Mouse (Mus musculus) kidney, embryonic 16.5 days (tissue): Measurements from ENCODE around the gene Zfp28. TPM values are rescaled to one million over a fixed set of nuclear protein-coding genes. Genes with fewer than 3 reads are reported as not detected.

Source experiments
- ATAC-seq: fragments of 200-750 bp; cut with Nextera tagmentation; 2 replicates; pipeline ENCODE4 v1.8.0; 2017; ENCODE audit warnings: moderate TSS enrichment; ENCODE audit not compliant: low FRiP score, low TSS enrichment
- H3K27ac ChIP-seq: fragments of 300-500 bp; sonication (generic); 2 replicates; pipeline ENCODE4 v1.5.1; 2014; ENCODE audit warnings: low read length
- H3K27me3 ChIP-seq: fragments of 300-500 bp; sonication (generic); 2 replicates; pipeline ENCODE4 v1.6.1; 2014; ENCODE audit warnings: low read length, control low read depth, mixed read lengths; ENCODE audit not compliant: insufficient read depth
- H3K36me3 ChIP-seq: fragments of 300-500 bp; sonication (generic); 2 replicates; pipeline ENCODE4 v1.6.1; 2014; ENCODE audit warnings: low read length, control low read depth, mixed read lengths; ENCODE audit not compliant: insufficient read depth
- H3K4me1 ChIP-seq: fragments of 300-500 bp; sonication (generic); 2 replicates; pipeline ENCODE4 v1.6.1; 2014; ENCODE audit warnings: low read length, control low read depth, mixed read lengths; ENCODE audit not compliant: insufficient read depth
- H3K4me2 ChIP-seq: fragments of 300-500 bp; sonication (generic); replicated peaks from 2 replicates; pipeline ENCODE4 v1.6.1; 2014; ENCODE audit warnings: low read depth, low read length
- H3K4me3 ChIP-seq: fragments of 300-500 bp; sonication (generic); 2 replicates; pipeline ENCODE4 v1.5.1; 2014; ENCODE audit warnings: mild to moderate bottlenecking, low read length
- H3K9ac ChIP-seq: fragments of 300-500 bp; sonication (generic); replicated peaks from 2 replicates; pipeline ENCODE4 v1.6.1; 2014; ENCODE audit warnings: low read length
- H3K9me3 ChIP-seq: fragments of 300-500 bp; sonication (generic); 2 replicates; pipeline ENCODE4 v1.6.1; 2016; ENCODE audit warnings: low read length, control low read depth
- WGBS: fragments of 180-500 bp; shearing (Covaris S2); extraction: QIAGEN DNeasy Blood & Tissue Kit; methylation state at CpG from one replicate; pipeline ENCODE4 v1.1.7; 2014; 5-methylcytosine and 5-hydroxymethylcytosine counted together
- polyA plus RNA-seq: library from polyadenylated mRNA; unstranded; fragments of >200 nt; fragmentation: Nextera tagmentation; extraction: Ambion mirVana; gene quantifications from 2 replicates; pipeline ENCODE4 v1.2.1, GENCODE M21; 2015

The Zfp28 gene
- polyA plus RNA-seq, 1 experiment from 2014 or later, result 8.9 TPM

DNA sequence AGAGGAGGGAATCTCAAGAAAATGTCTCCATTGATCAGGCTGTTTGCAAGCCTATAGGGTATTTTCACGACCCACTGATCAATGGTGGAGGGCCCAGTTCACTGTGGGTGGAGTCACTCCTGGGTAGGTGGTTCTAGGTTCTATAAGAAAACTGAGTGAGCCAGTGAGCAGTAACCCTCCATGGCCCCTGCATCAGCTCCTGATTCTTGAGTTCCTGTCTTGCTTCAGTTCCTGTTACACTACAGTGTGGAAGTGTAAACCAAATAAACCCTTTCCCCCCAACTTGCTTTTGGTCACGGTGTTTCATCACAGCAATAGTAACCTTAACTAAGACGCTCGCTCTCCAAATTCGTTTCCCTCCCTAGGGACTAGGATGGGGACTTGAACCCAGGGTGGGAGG is 5.9 kb downstream of the Zfp28 start:
- peaks cover 25% of the 10 kb centered on the region; the same call in 1 of the 2 replicates for H3K36me3 ChIP-seq
- no peaks in the 10 kb centered on the region for H3K27me3 ChIP-seq
- H3K4me1 ChIP-seq, result peaks cover 1% of the 10 kb centered on the region; the same call in 1 of the 2 replicates
- H3K9ac ChIP-seq, result no peak overlapping the region
- 87% methylated on average over 5 of the region's 5 CpGs for WGBS
- no peak for ATAC-seq
- no peaks in the 10 kb centered on the region for H3K9me3 ChIP-seq
- no peak overlapping the region for H3K4me2 ChIP-seq
- H3K4me3 ChIP-seq, result no peak overlapping the region
- no peak overlapping the region for H3K27ac ChIP-seq

DNA sequence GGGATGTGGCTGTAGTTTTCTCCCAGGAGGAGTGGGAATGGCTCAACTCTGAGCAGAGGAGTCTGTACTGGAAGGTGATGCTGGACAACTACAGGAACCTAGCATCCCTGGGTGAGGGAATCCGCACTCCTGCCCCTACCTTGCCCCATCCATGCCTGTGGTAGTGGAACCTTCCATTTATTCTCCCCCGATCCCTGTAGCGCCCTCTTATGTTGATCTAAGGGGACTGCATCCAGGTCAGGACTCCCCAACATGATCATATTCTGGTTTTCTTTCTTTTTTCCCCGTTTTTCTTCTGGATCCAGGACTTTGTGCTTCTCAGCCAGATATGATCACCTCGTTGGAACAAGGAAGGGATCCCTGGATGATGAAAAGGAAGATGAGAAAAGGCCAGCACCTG is 6.4 kb downstream of the Zfp28 start:
- 72% methylated on average over 5 of the region's 5 CpGs for WGBS
- Histone ChIP-seq H3K27ac (no peak overlapping the region), H3K27me3 (no peaks in the 10 kb centered on the region), H3K9ac (no peak overlapping the region), H3K4me2 (no peak overlapping the region), H3K9me3 (no peaks in the 10 kb centered on the region), H3K4me3 (no peak overlapping the region), H3K4me1 (no peaks in the 10 kb centered on the region), H3K36me3 (peaks cover 30% of the 10 kb centered on the region; the same call in 1 of the 2 replicates)
- ATAC-seq, result no peak

DNA sequence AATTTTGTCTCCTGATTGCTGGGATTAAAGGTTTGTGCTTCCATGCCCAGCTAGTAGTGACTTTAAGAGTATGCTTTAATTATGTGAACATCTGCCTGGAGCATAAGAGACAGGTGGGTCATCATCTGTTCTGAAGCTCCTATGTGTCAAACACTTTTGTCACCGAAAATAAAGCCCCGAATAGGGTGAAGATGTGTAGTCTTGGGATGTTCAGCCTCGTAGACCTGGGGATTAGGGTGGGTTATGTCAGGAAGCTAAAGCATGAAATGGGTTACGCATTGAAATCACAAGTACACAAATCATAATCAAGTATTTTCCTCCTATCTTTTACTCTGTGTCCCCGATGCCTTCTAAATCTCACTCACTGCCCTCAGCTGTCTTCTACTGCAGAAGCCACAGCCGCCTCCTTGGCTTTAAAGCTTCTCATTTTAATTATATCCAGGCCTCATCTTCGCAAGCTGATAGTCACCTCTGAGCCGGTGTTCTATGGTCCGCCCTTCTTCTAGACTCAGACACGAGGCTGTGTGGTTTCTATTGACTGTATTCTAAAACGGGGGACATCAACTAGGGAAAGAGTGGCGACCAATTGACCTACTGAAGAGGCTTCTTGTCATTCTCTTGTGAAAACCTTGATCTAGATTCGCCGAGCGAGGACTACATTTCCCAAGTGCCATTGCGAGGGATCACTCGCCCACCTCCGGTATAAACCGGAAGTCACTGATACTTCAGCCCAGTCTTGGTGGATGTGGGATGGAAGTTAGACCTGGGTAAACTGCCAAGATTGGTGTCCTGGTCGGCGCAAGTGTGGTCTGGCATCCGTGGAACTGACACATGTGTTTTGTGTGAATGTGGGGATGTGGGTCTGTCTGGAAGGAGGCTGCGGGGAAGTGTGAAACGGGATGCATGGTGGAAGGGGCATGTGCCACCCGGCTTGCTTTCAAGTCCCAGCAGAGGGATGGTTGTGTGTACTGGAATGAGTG is 15.2 kb downstream of the Zfp28 start, which contains the start of gene Smim17:
Gene Smim17, plus strand, starts transcription at position 720 of the 980 bp plus-strand sequence.
- H3K27me3 ChIP-seq, result no peaks in the 10 kb centered on the region
- H3K4me3 ChIP-seq, result peak within 1 kb of the TSS; percentile 63
- ATAC-seq, result peak; percentile 88
- H3K9ac ChIP-seq, result peak within 1 kb of the TSS; percentile 64
- peaks cover 20% of the 10 kb centered on the region for H3K36me3 ChIP-seq
- peak within 1 kb of the TSS; percentile 70 for H3K4me2 ChIP-seq
- WGBS, result 28% methylated on average over 25 of the region's 25 CpGs
- H3K4me1 ChIP-seq, result 0 out of 2 replicates have a peak, but pooled peaks cover 5% of the 10 kb centered on the region
- H3K9me3 ChIP-seq, result no peaks in the 10 kb centered on the region
- no peak within 1 kb of the TSS for H3K27ac ChIP-seq

DNA sequence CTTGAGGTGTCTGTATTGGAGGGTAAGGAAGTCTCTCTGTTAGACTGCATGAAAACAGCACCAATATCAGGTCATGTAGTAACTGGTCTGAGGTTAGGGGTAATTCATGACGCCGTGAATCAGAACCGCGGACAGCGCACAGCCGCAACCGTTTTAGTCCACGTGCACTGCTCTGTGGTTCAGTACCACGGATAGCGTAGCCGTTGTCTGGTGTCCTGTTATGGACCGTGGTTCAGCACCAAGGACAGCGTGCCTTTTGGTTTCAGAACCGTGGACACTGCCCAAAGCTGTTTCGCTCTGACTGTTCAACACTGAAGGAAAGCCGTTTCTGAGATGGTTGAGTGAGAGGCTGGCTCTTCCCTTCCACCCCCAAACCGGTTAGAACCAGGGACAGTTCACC is 26.9 kb downstream of the Zfp28 start, which contains the start of gene Gm20715:
Gene Gm20715, plus strand, starts transcription at position 235 of the 400 bp plus-strand sequence.
- Histone ChIP-seq H3K4me2 (no peak within 1 kb of the TSS), H3K9ac (no peak within 1 kb of the TSS), H3K36me3 (no peaks in the 10 kb centered on the region), H3K27me3 (no peaks in the 10 kb centered on the region), H3K4me1 (no peaks in the 10 kb centered on the region), H3K27ac (no peak within 1 kb of the TSS), H3K9me3 (no peaks in the 10 kb centered on the region), H3K4me3 (no peak within 1 kb of the TSS)
- 1% methylated on average over 17 of the region's 17 CpGs for WGBS
- ATAC-seq, result peak; percentile 97

DNA sequence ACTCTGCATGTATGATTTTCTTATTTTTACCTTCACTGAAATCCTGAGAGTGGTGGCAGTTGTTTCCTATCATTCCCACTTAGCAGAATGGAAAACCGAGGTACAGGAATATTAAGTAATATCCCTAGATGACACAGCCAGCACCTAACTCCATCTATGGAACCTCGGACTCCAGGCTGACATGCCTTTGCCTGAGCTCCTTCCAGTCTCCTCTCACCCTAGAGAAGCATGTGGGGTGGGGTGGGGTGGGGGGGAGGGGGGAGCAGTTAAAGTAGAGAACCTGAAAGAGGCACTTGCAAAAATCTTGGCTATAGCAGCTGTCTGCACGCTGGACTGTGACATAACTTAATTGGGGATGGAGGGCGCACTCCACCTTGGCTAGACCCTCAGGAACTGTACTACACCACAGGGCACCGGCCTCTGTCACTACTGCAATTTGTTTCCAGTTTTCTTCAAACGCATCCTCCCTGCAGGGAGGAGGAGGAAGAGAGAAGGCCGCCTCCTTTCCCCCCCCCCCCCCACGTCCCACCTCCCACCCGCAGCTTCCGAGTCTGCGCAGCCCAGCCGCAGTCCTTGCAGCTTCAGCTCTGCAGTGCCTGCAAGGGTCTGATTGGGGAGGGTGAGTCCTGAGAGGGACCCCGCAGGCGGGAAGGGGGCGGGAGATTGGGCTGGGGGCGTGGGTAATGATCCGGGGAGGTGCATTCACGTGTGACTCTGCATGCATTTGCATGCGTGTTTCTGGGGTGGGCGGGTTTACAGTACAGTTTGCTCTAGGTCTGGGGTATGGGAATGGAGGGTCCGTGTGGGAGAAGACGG is 31.7 kb downstream of the Zfp28 start:
- no peak for ATAC-seq
- WGBS, result 7% methylated on average over 17 of the region's 22 CpGs

DNA sequence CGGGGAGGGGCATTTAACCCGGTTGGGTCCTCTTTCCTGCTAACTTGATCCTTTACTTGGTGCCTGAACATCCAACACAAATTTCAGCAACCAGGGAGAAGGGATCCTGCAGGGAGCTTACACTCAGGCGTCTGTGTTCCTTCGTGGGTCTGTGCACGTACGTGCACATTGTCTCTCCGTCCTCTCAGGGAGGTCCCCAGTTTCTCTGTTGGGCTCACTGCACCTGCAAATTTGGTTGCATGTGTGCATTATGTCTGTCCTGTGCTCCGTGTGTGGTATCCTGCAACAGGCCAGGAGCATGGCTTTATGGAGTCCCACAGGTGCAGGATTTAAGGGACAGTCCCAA is 32.3 kb downstream of the Zfp28 start:
- Histone ChIP-seq H3K9me3 (no peaks in the 10 kb centered on the region), H3K9ac (no peak overlapping the region), H3K27ac (no peak overlapping the region), H3K4me1 (no peaks in the 10 kb centered on the region), H3K4me3 (no peak overlapping the region), H3K4me2 (no peak overlapping the region), H3K27me3 (no peaks in the 10 kb centered on the region), H3K36me3 (no peaks in the 10 kb centered on the region)
- 22% methylated on average over 8 of the region's 8 CpGs for WGBS
- ATAC-seq, result no peak

More for the DNA sequence above, 31.7 kb downstream of the Zfp28 start:
- H3K27me3 ChIP-seq, result no peaks in the 10 kb centered on the region
- H3K27ac ChIP-seq, result no peak overlapping the region
- H3K4me2 ChIP-seq, result 0 out of 2 replicates have a peak overlapping the region, but pooled peaks have one; percentile 10
- no peak overlapping the region for H3K4me3 ChIP-seq
- no peaks in the 10 kb centered on the region for H3K4me1 ChIP-seq
- H3K9ac ChIP-seq, result no peak overlapping the region
- H3K36me3 ChIP-seq, result no peaks in the 10 kb centered on the region
- no peaks in the 10 kb centered on the region for H3K9me3 ChIP-seq

DNA sequence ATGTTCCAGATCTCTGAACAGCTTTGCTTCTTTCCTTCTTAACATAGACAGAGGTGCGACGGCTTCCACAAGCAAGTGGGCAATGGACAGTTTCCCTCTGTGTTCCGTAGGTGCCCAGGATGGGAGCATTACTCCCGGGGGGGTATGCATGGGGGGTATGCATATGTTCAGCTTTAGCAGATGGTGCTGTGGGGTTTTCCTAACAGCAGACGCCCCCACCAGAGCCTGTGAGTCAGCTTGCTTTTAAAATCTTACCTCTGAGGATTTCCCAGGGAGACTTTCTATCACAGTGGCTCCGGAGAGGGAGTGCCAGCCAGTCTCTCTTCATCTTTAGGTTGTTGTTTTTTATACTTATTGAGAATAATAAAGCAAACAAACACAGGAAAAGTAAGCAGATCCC is 36.8 kb downstream of the Zfp28 start:
- WGBS, result 75% methylated on average over 6 of the region's 6 CpGs
- Histone ChIP-seq H3K9ac (no peak overlapping the region), H3K27ac (no peak overlapping the region), H3K4me2 (no peak overlapping the region), H3K4me3 (no peak overlapping the region), H3K4me1 (no peaks in the 10 kb centered on the region), H3K9me3 (no peaks in the 10 kb centered on the region), H3K36me3 (no peaks in the 10 kb centered on the region), H3K27me3 (no peaks in the 10 kb centered on the region)
- no peak for ATAC-seq

DNA sequence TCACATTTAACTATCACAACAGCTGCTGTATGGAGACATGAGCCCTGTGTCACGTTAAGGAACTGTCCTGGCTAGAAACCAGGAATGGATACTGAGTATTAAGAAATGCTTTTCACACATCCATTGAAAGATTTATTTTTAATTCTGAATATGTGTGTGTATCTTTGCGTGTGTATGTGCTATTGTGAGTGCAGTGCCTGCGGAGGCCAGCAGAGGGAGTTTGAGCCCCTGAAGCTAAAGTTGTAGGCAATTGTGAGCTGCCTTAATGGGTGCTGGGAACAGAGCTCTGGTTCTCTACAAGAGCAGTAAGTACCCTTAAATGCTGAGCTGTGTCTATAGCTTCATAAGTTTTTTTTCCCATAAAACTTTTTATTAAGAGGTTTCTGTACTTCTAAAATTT is 46.3 kb downstream of the Zfp28 start:
- H3K36me3 ChIP-seq, result no peaks in the 10 kb centered on the region
- H3K4me2 ChIP-seq, result no peak overlapping the region
- ATAC-seq, result no peak
- peaks cover 5% of the 10 kb centered on the region for H3K9me3 ChIP-seq
- no peaks in the 10 kb centered on the region for H3K4me1 ChIP-seq
- H3K4me3 ChIP-seq, result no peak overlapping the region
- 88% methylated on average over 3 of the region's 3 CpGs for WGBS
- H3K27me3 ChIP-seq, result no peaks in the 10 kb centered on the region
- H3K27ac ChIP-seq, result no peak overlapping the region
- H3K9ac ChIP-seq, result no peak overlapping the region

DNA sequence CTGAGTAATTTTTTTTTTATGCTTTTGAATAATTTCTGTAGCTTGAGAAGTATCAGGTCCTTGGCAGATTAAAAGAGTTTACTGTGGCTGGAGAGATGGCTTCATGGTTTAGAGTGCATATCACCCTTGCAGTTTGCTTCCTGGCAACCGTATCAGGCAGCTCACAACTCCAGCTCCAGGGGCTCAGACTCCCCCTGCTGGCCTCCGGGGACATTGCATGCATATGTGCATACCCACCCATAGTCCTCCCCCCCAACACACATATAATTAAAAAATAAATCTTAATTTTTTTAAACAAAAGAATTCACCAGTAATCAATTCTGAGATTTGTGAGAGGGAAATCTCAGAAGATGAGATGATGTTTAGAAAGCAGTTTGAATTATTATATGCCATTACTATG is 47.2 kb downstream of the Zfp28 start:
- no peaks in the 10 kb centered on the region for H3K36me3 ChIP-seq
- ATAC-seq, result no peak
- no peaks in the 10 kb centered on the region for H3K27me3 ChIP-seq
- 37% methylated on average over 2 of the region's 2 CpGs for WGBS
- no peak overlapping the region for H3K4me2 ChIP-seq
- peaks cover 5% of the 10 kb centered on the region for H3K9me3 ChIP-seq
- no peaks in the 10 kb centered on the region for H3K4me1 ChIP-seq
- no peak overlapping the region for H3K4me3 ChIP-seq
- no peak overlapping the region for H3K27ac ChIP-seq
- no peak overlapping the region for H3K9ac ChIP-seq
